Mouse (Mus musculus): ENCODE data around the gene Zfp385b. TPM values are rescaled to one million over a fixed set of nuclear protein-coding genes. Genes with fewer than 3 reads are reported as not detected.

Zfp385b gene
- polyA plus RNA-seq, 1 experiment = 0.28 TPM

GRCm38 (mm10) chr2:77496071-77496470 is 323.4 kb downstream of the Zfp385b start:
- no peak overlapping the region for H3K4me3 ChIP-seq
- H3K4me2 ChIP-seq (ENCODE audit: low read depth) = no peak overlapping the region
- no peaks in the 10 kb centered on the region for H3K27me3 ChIP-seq (ENCODE audit: control insufficient read depth, insufficient read depth, insufficient read length)
- TF ChIP-seq TCF12 (IDR thresholded peaks at IDR 0.05; ENCODE audit: insufficient read depth, poor library complexity, severe bottlenecking) = no peak
- no peak for TF ChIP-seq MYOD1 (IDR thresholded peaks at IDR 0.05; ENCODE audit: control insufficient read depth in 1 of 3, insufficient read length in 2 of 3, low read depth in 2 of 3)
- no peak for TF ChIP-seq REST (IDR thresholded peaks at IDR 0.05; ENCODE audit: insufficient read depth, insufficient read length)
- H3ac ChIP-seq (ENCODE audit: control insufficient read depth, insufficient read length) = no peak overlapping the region
- H3K36me3 ChIP-seq (ENCODE audit: control insufficient read depth, insufficient read depth) = no peaks in the 10 kb centered on the region
- H3K79me2 ChIP-seq (ENCODE audit: control insufficient read depth, insufficient read depth) = no peaks in the 10 kb centered on the region

- Histone ChIP-seq H3ac (ENCODE audit: control insufficient read depth, insufficient read length) (no peak overlapping the region), H3K4me3 (no peak overlapping the region), H3K27me3 (ENCODE audit: control insufficient read depth, insufficient read depth, insufficient read length) (no peaks in the 10 kb centered on the region), H3K4me2 (ENCODE audit: low read depth) (no peak overlapping the region), H3K36me3 (ENCODE audit: control insufficient read depth, insufficient read depth) (no peaks in the 10 kb centered on the region), H3K79me2 (ENCODE audit: control insufficient read depth, insufficient read depth) (no peaks in the 10 kb centered on the region)
- TF ChIP-seq POLR2A (IDR thresholded peaks at IDR 0.05; ENCODE audit: insufficient read length, low read depth) (no peak), CEBPB (IDR thresholded peaks at IDR 0.05; ENCODE audit: insufficient read depth, poor library complexity, severe bottlenecking) (no peak), USF1 (IDR thresholded peaks at IDR 0.05; ENCODE audit: low read depth) (no peak), E2F4 (IDR thresholded peaks at IDR 0.05; ENCODE audit: insufficient read depth) (no peak), TCF3 (IDR thresholded peaks at IDR 0.05; ENCODE audit: insufficient read length, low read depth) (no peak), MYOG (IDR thresholded peaks at IDR 0.05; ENCODE audit: control insufficient read depth in 1 of 3, insufficient read depth in 1 of 3, insufficient read length in 2 of 3, low read depth in 2 of 3) (no peak), MYOD1 (IDR thresholded peaks at IDR 0.05; ENCODE audit: control insufficient read depth in 1 of 3, insufficient read length in 2 of 3, low read depth in 2 of 3) (no peak), POLR2AphosphoS2 (IDR thresholded peaks at IDR 0.05; ENCODE audit: insufficient read length, low read depth) (no peak), SRF (IDR thresholded peaks at IDR 0.05; ENCODE audit: control insufficient read depth, insufficient read length, low read depth) (no peak), MAX (IDR thresholded peaks at IDR 0.05; ENCODE audit: low read depth) (no peak)
Observed at GRCm38 (mm10) chr2:77495344-77495743, 324.1 kb downstream of the Zfp385b start.

- Histone ChIP-seq H3K27me3 (ENCODE audit: control insufficient read depth, insufficient read depth, insufficient read length) (no peaks in the 10 kb centered on the region), H3K79me2 (ENCODE audit: control insufficient read depth, insufficient read depth) (no peaks in the 10 kb centered on the region), H3ac (ENCODE audit: control insufficient read depth, insufficient read length) (no peak overlapping the region), H3K4me2 (ENCODE audit: low read depth) (no peak overlapping the region), H3K36me3 (ENCODE audit: control insufficient read depth, insufficient read depth) (no peaks in the 10 kb centered on the region), H3K4me3 (no peak overlapping the region)
- TF ChIP-seq MYOD1 (IDR thresholded peaks at IDR 0.05; ENCODE audit: control insufficient read depth in 1 of 3, insufficient read length in 2 of 3, low read depth in 2 of 3) = no peak
Observed at GRCm38 (mm10) chr2:77493695-77494094, 325.7 kb downstream of the Zfp385b start.

- no peak for TF ChIP-seq MYOG (IDR thresholded peaks at IDR 0.05; ENCODE audit: control insufficient read depth in 1 of 3, insufficient read depth in 1 of 3, insufficient read length in 2 of 3, low read depth in 2 of 3)
- no peak for TF ChIP-seq TCF3 (IDR thresholded peaks at IDR 0.05; ENCODE audit: insufficient read length, low read depth)
- no peak for TF ChIP-seq MAX (IDR thresholded peaks at IDR 0.05; ENCODE audit: low read depth)
- Histone ChIP-seq H3K4me3 (no peak overlapping the region), H3ac (ENCODE audit: control insufficient read depth, insufficient read length) (no peak overlapping the region)
Observed at GRCm38 (mm10) chr2:77487151-77487550, 332.3 kb downstream of the Zfp385b start.

GRCm38 (mm10) chr2:77481274-77481673 is 338.2 kb downstream of the Zfp385b start:
- Histone ChIP-seq H3K4me2 (ENCODE audit: low read depth) (no peak overlapping the region), H3K27me3 (ENCODE audit: control insufficient read depth, insufficient read depth, insufficient read length) (peaks cover 5% of the 10 kb centered on the region), H3K36me3 (ENCODE audit: control insufficient read depth, insufficient read depth) (no peaks in the 10 kb centered on the region), H3K79me2 (ENCODE audit: control insufficient read depth, insufficient read depth) (no peaks in the 10 kb centered on the region), H3ac (ENCODE audit: control insufficient read depth, insufficient read length) (no peak overlapping the region), H3K4me3 (no peak overlapping the region)
- TF ChIP-seq E2F4 (IDR thresholded peaks at IDR 0.05; ENCODE audit: insufficient read depth) (no peak), MYOG (IDR thresholded peaks at IDR 0.05; ENCODE audit: control insufficient read depth in 1 of 3, insufficient read depth in 1 of 3, insufficient read length in 2 of 3, low read depth in 2 of 3) (no peak)

More at GRCm38 (mm10) chr2:77487151-77487550, 332.3 kb downstream of the Zfp385b start:
- Histone ChIP-seq H3K27me3 (ENCODE audit: control insufficient read depth, insufficient read depth, insufficient read length) (no peaks in the 10 kb centered on the region), H3K4me2 (ENCODE audit: low read depth) (no peak overlapping the region), H3K79me2 (ENCODE audit: control insufficient read depth, insufficient read depth) (no peaks in the 10 kb centered on the region), H3K36me3 (ENCODE audit: control insufficient read depth, insufficient read depth) (no peaks in the 10 kb centered on the region)

- no peak overlapping the region for H3K4me2 ChIP-seq (ENCODE audit: low read depth)
Observed at GRCm38 (mm10) chr2:77477536-77477935, 341.9 kb downstream of the Zfp385b start.

More at GRCm38 (mm10) chr2:77477536-77477935, 341.9 kb downstream of the Zfp385b start:
- H3K4me3 ChIP-seq = no peak overlapping the region
- H3ac ChIP-seq (ENCODE audit: control insufficient read depth, insufficient read length) = no peak overlapping the region
- TF ChIP-seq CEBPB (IDR thresholded peaks at IDR 0.05; ENCODE audit: insufficient read depth, poor library complexity, severe bottlenecking) = no peak
- TF ChIP-seq TCF12 (IDR thresholded peaks at IDR 0.05; ENCODE audit: insufficient read depth, poor library complexity, severe bottlenecking) = no peak
- TF ChIP-seq SRF (IDR thresholded peaks at IDR 0.05; ENCODE audit: control insufficient read depth, insufficient read length, low read depth) = no peak
- no peak for TF ChIP-seq TCF3 (IDR thresholded peaks at IDR 0.05; ENCODE audit: insufficient read length, low read depth)
- TF ChIP-seq REST (IDR thresholded peaks at IDR 0.05; ENCODE audit: insufficient read depth, insufficient read length) = no peak
- TF ChIP-seq POLR2A (IDR thresholded peaks at IDR 0.05; ENCODE audit: insufficient read length, low read depth) = no peak
- TF ChIP-seq POLR2AphosphoS2 (IDR thresholded peaks at IDR 0.05; ENCODE audit: insufficient read length, low read depth) = no peak
- TF ChIP-seq MYOG (IDR thresholded peaks at IDR 0.05; ENCODE audit: control insufficient read depth in 1 of 3, insufficient read depth in 1 of 3, insufficient read length in 2 of 3, low read depth in 2 of 3) = no peak
- no peak for TF ChIP-seq MYOD1 (IDR thresholded peaks at IDR 0.05; ENCODE audit: control insufficient read depth in 1 of 3, insufficient read length in 2 of 3, low read depth in 2 of 3)
- no peak for TF ChIP-seq E2F4 (IDR thresholded peaks at IDR 0.05; ENCODE audit: insufficient read depth)
- no peaks in the 10 kb centered on the region for H3K79me2 ChIP-seq (ENCODE audit: control insufficient read depth, insufficient read depth)
- H3K36me3 ChIP-seq (ENCODE audit: control insufficient read depth, insufficient read depth) = no peaks in the 10 kb centered on the region
- peaks cover 5% of the 10 kb centered on the region for H3K27me3 ChIP-seq (ENCODE audit: control insufficient read depth, insufficient read depth, insufficient read length)
